Mouse (Mus musculus) adrenal gland, adult (tissue): ENCODE data around the gene Copb2.

ENCODE experiments used
- DNase-seq, 2 experiments: peaks; one replicate each; pipeline ENCODE4 v3.0.0; 2022 to 2023; ENCODE audit warnings: low spot score in 1 of 2; ENCODE audit not compliant: inconsistent age in 2 of 2

Gene Copb2

DNA sequence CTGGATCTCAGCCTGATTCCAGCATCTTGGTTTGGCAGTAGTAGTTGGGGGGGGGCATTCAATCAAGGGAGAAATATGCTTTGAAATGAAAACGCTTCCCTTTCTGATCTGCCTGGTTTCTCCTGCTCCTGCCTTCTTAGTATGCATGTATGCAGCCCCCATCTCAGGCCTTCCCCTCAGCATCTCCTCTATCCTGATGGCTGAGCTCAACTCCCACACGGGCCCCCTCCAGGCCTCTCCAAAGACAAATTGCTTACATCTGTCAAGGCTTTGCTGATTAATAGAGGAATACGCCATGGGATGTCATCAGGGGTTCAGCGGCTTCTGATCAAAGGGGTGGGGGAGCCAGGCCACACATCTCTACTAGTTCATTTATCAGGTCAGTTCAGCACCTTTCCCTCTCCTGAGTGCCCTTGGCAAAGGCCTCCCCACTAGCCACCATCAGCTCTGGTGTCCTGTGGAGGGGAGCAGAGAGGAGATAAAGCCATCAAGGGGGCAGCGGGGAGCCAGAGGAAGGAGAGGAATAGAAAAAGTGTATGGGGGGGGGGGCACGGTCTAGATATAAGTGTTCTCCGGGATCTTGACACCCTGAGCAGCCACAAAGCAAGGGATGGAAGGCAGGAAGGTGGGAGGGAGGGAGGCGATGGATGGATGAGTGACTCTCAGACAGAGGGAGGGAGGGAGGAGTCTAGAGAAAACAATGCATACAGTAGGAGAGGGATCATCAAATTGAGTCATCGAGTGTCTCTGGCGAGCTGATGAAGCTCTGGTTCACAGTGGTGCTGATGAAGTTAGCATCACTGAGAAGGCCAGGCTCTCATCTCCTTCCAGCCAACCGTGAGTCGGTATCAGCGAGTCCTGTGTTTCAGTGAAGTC lies 70.0 kb downstream of the Copb2 start:
- DNase-seq = no peak
